Mouse (Mus musculus) effector memory CD4-positive, alpha-beta T cell, adult 7 months (primary cell): ENCODE measurements around the gene A030014E15Rik. TPM values are rescaled to one million over a fixed set of nuclear protein-coding genes. Genes with fewer than 3 reads are reported as not detected.

Experiments
- polyA plus RNA-seq: library from polyadenylated mRNA; unstranded; fragments of 100-300 nt; shearing (Covaris generic); gene quantifications from one replicate; pipeline ENCODE4 v1.2.1, GENCODE M21; 2017

Gene A030014E15Rik
- polyA plus RNA-seq: not detected

GRCm38 (mm10) chr1:82924650-82925049, at the start of gene A030014E15Rik:
TSS of gene A030014E15Rik (plus strand) at chr1:82924917.

GRCm38 (mm10) chr1:82913025-82913424, 11.7 kb upstream of the A030014E15Rik start, which contains the start of gene A030005L19Rik:
TSS of gene A030005L19Rik (plus strand) at chr1:82913325.

GRCm38 (mm10) chr1:82931326-82931725, 6.6 kb downstream of the A030014E15Rik start, which contains the start of gene Gm6217:
TSS of gene Gm6217 (minus strand) at chr1:82931399.

GRCm38 (mm10) chr1:82943295-82943694, 18.6 kb downstream of the A030014E15Rik start, which contains the start of gene A030003K21Rik:
TSS of gene A030003K21Rik (minus strand) at chr1:82943388.

GRCm38 (mm10) chr1:82955913-82956312, 31.2 kb downstream of the A030014E15Rik start, which contains the start of gene Gm7544:
TSS of gene Gm7544 (minus strand) at chr1:82956013.

GRCm38 (mm10) chr1:82959870-82960385, 35.2 kb downstream of the A030014E15Rik start, which contains the start of gene Gm47955:
TSS of gene Gm47955 (plus strand) at chr1:82960286.

Other genes with a start within 250 kb of the A030014E15Rik start
- 166 TPM for gene Mff, start 200.0 kb upstream of the A030014E15Rik start, polyA plus RNA-seq
- gene Tm4sf20, start 156.5 kb upstream of the A030014E15Rik start, polyA plus RNA-seq: not detected
- not detected for gene Gm47791, start 153.7 kb upstream of the A030014E15Rik start, polyA plus RNA-seq
- 128 TPM for gene Agfg1, start 85.4 kb upstream of the A030014E15Rik start, polyA plus RNA-seq
- gene A030005L19Rik, start 11.6 kb upstream of the A030014E15Rik start, polyA plus RNA-seq: not detected
- not detected for gene Gm6217, start 6.5 kb downstream of the A030014E15Rik start, polyA plus RNA-seq
- not detected for gene A030003K21Rik, start 18.5 kb downstream of the A030014E15Rik start, polyA plus RNA-seq
- not detected for gene Gm7544, start 31.1 kb downstream of the A030014E15Rik start, polyA plus RNA-seq
- gene Gm47955, start 35.4 kb downstream of the A030014E15Rik start, polyA plus RNA-seq: not detected
- gene Gm47959, start 75.6 kb downstream of the A030014E15Rik start, polyA plus RNA-seq: not detected
- gene Slc19a3, start 113.5 kb downstream of the A030014E15Rik start, polyA plus RNA-seq: 0.20 TPM
- not detected for gene Krtap28-10, start 117.6 kb downstream of the A030014E15Rik start, polyA plus RNA-seq
- not detected for gene Gm47969, start 120.0 kb downstream of the A030014E15Rik start, polyA plus RNA-seq
- gene A030005K14Rik, start 134.5 kb downstream of the A030014E15Rik start, polyA plus RNA-seq: 0.71 TPM
- gene Krtap28-13, start 136.0 kb downstream of the A030014E15Rik start, polyA plus RNA-seq: not detected
- not detected for gene Ccl20, start 191.8 kb downstream of the A030014E15Rik start, polyA plus RNA-seq
- not detected for gene Daw1, start 234.8 kb downstream of the A030014E15Rik start, polyA plus RNA-seq